Mouse (Mus musculus) megakaryocyte-erythroid progenitor cell, adult 5-6 weeks (primary cell): ENCODE results near the gene Dennd6a. TPM values are rescaled to one million over a fixed set of nuclear protein-coding genes. Genes with fewer than 3 reads are reported as not detected.
"Not testable (repeated sequence)": the region's sequence is repeated elsewhere in the genome, so short reads cannot be mapped to it uniquely, and the experiment has no call there.

ENCODE experiments used
- ATAC-seq: replicated peaks from 2 replicates; pipeline ENCODE4 v1.8.0; 2016; ENCODE audit warnings: mild to moderate bottlenecking, inconsistent platforms; ENCODE audit not compliant: severe bottlenecking, poor library complexity, low FRiP score, low TSS enrichment
- total RNA-seq, 2 experiments: library from RNA; stranded (forward) in 1 of 2; stranded (reverse) in 1 of 2; fragments of 200-1000, 215-1000 nt in 1 of 2; fragments of >200 nt in 1 of 2; fragmentation: Nextera tagmentation in 1 of 2; gene quantifications; 2 replicates each; pipeline ENCODE4 v1.2.3; 2014 to 2017

Gene Dennd6a
- total RNA-seq, 2 experiments from 2014 or later: 33.8 to 34.6 TPM

GRCm38 (mm10) chr14:26637851-26638707 is 64.4 kb downstream of the Dennd6a start, which contains the start of gene Arf4:
Arf4 (plus strand) TSS chr14:26638074.
- ATAC-seq: peak; percentile 97

GRCm38 (mm10) chr14:26638708-26639084 is 65.0 kb downstream of the Dennd6a start:
- ATAC-seq: peak; percentile 53

- ATAC-seq: no peak
Measured at GRCm38 (mm10) chr14:26639251-26639650, 65.6 kb downstream of the Dennd6a start.

- peak; percentile 32; the same call in 1 of the 2 replicates for ATAC-seq
Measured at GRCm38 (mm10) chr14:26639961-26640360, 66.3 kb downstream of the Dennd6a start.

- ATAC-seq: no peak
Measured at GRCm38 (mm10) chr14:26643006-26643624, 69.5 kb downstream of the Dennd6a start.

GRCm38 (mm10) chr14:26645989-26646650 is 72.5 kb downstream of the Dennd6a start:
- ATAC-seq: no peak

- no peak for ATAC-seq
Measured at GRCm38 (mm10) chr14:26647811-26648210, 74.2 kb downstream of the Dennd6a start.

GRCm38 (mm10) chr14:26651901-26652300 is 78.2 kb downstream of the Dennd6a start:
- ATAC-seq: peak; percentile 67

- ATAC-seq: no peak
Measured at GRCm38 (mm10) chr14:26658178-26658577, 84.5 kb downstream of the Dennd6a start.

- ATAC-seq: no peak
Measured at GRCm38 (mm10) chr14:26660233-26660632, 86.6 kb downstream of the Dennd6a start.

- no peak for ATAC-seq
Measured at GRCm38 (mm10) chr14:26662016-26662415, 88.4 kb downstream of the Dennd6a start.

GRCm38 (mm10) chr14:26662488-26662887 is 88.8 kb downstream of the Dennd6a start:
- peak; percentile 74 for ATAC-seq

GRCm38 (mm10) chr14:26663851-26664250 is 90.2 kb downstream of the Dennd6a start:
- ATAC-seq: no peak

GRCm38 (mm10) chr14:26667991-26668370 is 94.3 kb downstream of the Dennd6a start:
- ATAC-seq: no peak

- ATAC-seq: peak; percentile 46
Measured at GRCm38 (mm10) chr14:26668371-26669291, 95.0 kb downstream of the Dennd6a start.

GRCm38 (mm10) chr14:26669292-26670073 is 95.8 kb downstream of the Dennd6a start, which contains the start of gene Pde12:
Pde12 (minus strand) TSS chr14:26669883.
- ATAC-seq: peak; percentile 86

GRCm38 (mm10) chr14:26670964-26671363 is 97.3 kb downstream of the Dennd6a start:
- ATAC-seq: no peak

- ATAC-seq: not testable (repeated sequence)
Measured at GRCm38 (mm10) chr14:26671870-26672615, 98.4 kb downstream of the Dennd6a start.
